Mouse (Mus musculus): ENCODE data around the gene Zfp940.

Zfp940 gene

DNA sequence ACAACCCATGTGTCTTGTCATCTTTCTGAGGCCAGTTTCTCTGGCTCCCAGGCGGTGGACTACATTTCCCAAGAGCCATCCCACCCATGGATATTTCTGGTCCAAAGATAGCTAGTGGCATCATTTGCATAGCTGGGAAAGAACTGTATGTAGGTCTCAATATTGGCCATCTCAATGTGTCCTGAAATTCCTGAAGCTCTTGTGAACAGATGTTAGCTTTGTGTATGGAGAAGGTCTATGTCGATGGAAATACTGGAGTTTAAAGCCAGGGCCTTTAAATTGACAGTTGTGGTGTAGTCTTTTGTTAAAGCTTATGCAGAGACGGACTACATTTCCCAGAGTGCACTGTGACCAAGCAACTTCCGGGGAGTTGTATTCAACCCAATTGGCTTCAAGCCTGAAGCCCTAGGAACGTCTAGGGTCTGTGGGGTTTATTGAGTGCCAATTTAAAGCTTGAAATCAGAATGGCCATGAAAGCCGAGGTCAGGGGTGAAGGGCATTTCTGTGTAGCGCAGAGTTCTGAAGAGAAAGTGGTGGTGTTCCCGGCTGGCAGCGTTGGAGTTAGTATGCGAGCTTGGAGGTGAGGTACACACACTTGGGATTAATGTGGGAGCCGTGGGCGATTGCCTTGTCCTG is 34.7 kb downstream of the Zfp940 start:
- H3K4me1 ChIP-seq (replicated peaks; ENCODE audit: low read depth, low read length) = peaks cover 24% of the 10 kb centered on the region
- H3K4me3 ChIP-seq (replicated peaks; ENCODE audit: low read length) = peak overlapping the region; percentile 82
- TF ChIP-seq CTCF (conservative IDR thresholded peaks at IDR 0.05; ENCODE audit: low read length) (no peak), POU5F1 (IDR thresholded peaks at IDR 0.05; ENCODE audit: borderline replicate concordance, low read length) (no peak), NANOG (IDR thresholded peaks at IDR 0.05; ENCODE audit: borderline replicate concordance, low read length) (no peak)
- peaks cover 15% of the 10 kb centered on the region for H3K36me3 ChIP-seq (ENCODE audit: insufficient read depth, low read length)
- no peaks in the 10 kb centered on the region for H3K27me3 ChIP-seq (ENCODE audit: insufficient read depth, low read length)
- peaks cover 15% of the 10 kb centered on the region for H3K9me3 ChIP-seq (ENCODE audit: low read length)

DNA sequence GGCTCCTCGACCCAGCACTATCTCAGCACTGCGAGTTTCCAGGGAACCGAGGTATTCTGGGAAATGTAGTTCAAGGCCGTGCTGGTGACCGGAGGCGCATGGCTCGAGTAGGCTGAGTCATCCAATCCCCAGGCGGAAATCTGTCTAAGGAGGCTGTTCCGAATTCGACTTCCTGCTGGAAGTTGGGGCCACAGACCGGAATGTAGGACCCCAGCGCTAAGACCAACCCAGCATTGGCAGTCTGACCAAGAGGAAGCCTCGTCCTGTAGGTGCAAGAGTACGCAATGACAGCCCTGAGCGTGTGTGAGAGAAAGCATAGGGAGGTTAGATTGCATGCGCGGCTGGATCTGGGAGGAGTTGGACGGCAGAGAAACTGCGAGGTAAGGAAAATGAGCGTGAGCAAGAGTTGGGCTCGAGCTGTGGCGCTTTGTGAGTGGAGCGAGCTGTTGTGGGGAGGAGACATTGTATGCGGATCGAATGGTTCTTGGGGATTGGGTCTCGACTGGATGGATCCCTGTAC is 37.5 kb downstream of the Zfp940 start, which contains the start of gene Zfp790:
Gene Zfp790 (plus strand): TSS at position 205 of the 520 bp plus-strand sequence.
- Histone ChIP-seq H3K4me1 (replicated peaks; ENCODE audit: low read depth, low read length) (peaks cover 24% of the 10 kb centered on the region), H3K4me3 (replicated peaks; ENCODE audit: low read length) (peak within 1 kb of the TSS; percentile 89), H3K9me3 (ENCODE audit: low read length) (peaks cover 29% of the 10 kb centered on the region), H3K27me3 (ENCODE audit: insufficient read depth, low read length) (no peaks in the 10 kb centered on the region), H3K36me3 (ENCODE audit: insufficient read depth, low read length) (peaks cover 4% of the 10 kb centered on the region; the same call in 1 of the 2 replicates)
- no peak for TF ChIP-seq CTCF (conservative IDR thresholded peaks at IDR 0.05; ENCODE audit: low read length)
- no peak for TF ChIP-seq NANOG (IDR thresholded peaks at IDR 0.05; ENCODE audit: borderline replicate concordance, low read length)
- no peak for TF ChIP-seq POU5F1 (IDR thresholded peaks at IDR 0.05; ENCODE audit: borderline replicate concordance, low read length)

DNA sequence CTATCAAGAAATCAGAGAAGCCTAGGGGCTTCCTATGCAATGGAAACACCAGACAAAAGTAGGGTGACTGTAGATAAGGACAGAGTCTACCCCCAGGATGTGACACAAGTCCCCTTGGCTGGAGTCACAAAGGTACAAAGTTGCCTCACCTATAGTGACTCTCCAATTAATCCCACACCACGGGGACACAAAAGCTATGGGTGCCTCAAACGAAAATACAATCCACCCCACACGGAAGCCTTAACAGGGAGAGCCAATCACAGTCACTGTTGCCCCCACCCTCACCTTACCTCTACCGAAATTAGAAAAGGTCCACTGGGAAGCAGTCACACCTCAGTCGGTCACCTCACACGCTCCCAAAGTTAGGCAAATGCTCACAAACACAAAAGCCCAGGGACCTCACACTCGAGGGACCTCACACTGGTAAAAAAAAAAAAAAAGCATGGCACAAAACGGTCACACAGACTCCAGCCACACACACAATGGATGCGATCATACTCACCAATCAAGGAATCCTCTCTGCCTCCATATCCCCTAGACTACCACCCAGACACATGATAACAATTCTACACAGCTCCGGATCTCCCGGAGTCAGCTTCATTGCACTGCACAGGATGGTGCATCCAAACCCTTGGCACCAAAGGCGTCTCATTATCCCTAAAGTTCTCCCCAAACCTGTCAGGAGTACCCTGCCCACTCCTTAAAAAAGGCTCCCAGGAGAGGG is 38.2 kb downstream of the Zfp940 start:
- Histone ChIP-seq H3K9me3 (ENCODE audit: low read length) (peaks cover 29% of the 10 kb centered on the region), H3K36me3 (ENCODE audit: insufficient read depth, low read length) (0 out of 2 replicates have a peak, but pooled peaks cover 4% of the 10 kb centered on the region), H3K4me1 (replicated peaks; ENCODE audit: low read depth, low read length) (peaks cover 24% of the 10 kb centered on the region), H3K27me3 (ENCODE audit: insufficient read depth, low read length) (no peaks in the 10 kb centered on the region), H3K4me3 (replicated peaks; ENCODE audit: low read length) (peak overlapping the region; percentile 89)
- TF ChIP-seq NANOG (IDR thresholded peaks at IDR 0.05; ENCODE audit: borderline replicate concordance, low read length) = no peak
- no peak for TF ChIP-seq CTCF (conservative IDR thresholded peaks at IDR 0.05; ENCODE audit: low read length)
- TF ChIP-seq POU5F1 (IDR thresholded peaks at IDR 0.05; ENCODE audit: borderline replicate concordance, low read length) = no peak

DNA sequence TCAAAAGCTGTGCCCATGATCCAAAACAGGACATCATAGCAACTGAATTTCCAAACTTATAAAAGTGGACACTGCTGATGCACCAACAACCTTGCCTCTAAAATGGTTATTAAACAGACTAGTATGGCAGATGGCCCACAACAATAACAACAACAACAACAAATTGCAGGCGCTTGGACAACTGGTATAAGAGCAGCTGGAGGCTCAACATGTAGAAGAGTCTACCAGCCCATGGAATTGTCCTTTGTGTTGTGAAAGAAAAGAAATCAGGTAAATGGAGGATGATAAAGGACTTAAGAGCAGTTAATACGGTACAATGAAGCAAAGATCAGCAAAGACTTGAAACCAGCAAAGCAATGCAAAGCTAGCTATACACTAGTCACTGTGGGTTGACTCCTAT is 39.1 kb downstream of the Zfp940 start:
- no peak overlapping the region for H3K4me3 ChIP-seq (replicated peaks; ENCODE audit: low read length)
- no peaks in the 10 kb centered on the region for H3K27me3 ChIP-seq (ENCODE audit: insufficient read depth, low read length)
- no peak for TF ChIP-seq POU5F1 (IDR thresholded peaks at IDR 0.05; ENCODE audit: borderline replicate concordance, low read length)
- no peak for TF ChIP-seq CTCF (conservative IDR thresholded peaks at IDR 0.05; ENCODE audit: low read length)
- TF ChIP-seq NANOG (IDR thresholded peaks at IDR 0.05; ENCODE audit: borderline replicate concordance, low read length) = no peak
- H3K4me1 ChIP-seq (replicated peaks; ENCODE audit: low read depth, low read length) = peaks cover 17% of the 10 kb centered on the region
- H3K9me3 ChIP-seq (ENCODE audit: low read length) = peaks cover 32% of the 10 kb centered on the region
- H3K36me3 ChIP-seq (ENCODE audit: insufficient read depth, low read length) = 0 out of 2 replicates have a peak, but pooled peaks cover 4% of the 10 kb centered on the region

DNA sequence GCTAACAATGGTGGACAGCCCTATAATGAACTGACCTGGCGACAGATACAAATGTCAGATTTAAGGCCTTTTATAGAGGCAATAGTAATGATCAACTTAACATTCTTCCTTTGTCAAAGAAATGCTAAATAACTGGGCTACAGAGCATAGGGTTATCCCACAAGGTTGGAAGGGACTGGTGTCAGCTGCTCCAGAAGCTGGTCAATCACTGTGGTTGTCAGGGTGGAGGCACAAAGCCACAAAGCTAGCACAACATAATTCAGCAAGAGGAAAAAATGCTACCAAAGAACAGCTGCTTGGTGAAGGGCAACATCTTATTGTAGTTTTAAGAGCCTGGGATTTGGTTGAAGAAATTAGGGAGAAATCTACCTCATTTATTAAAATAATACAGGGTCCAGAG is 41.2 kb downstream of the Zfp940 start:
- Histone ChIP-seq H3K9me3 (ENCODE audit: low read length) (peaks cover 40% of the 10 kb centered on the region), H3K27me3 (ENCODE audit: insufficient read depth, low read length) (no peaks in the 10 kb centered on the region)
- TF ChIP-seq CTCF (conservative IDR thresholded peaks at IDR 0.05; ENCODE audit: low read length) (no peak), POU5F1 (IDR thresholded peaks at IDR 0.05; ENCODE audit: borderline replicate concordance, low read length) (no peak), NANOG (IDR thresholded peaks at IDR 0.05; ENCODE audit: borderline replicate concordance, low read length) (no peak)

DNA sequence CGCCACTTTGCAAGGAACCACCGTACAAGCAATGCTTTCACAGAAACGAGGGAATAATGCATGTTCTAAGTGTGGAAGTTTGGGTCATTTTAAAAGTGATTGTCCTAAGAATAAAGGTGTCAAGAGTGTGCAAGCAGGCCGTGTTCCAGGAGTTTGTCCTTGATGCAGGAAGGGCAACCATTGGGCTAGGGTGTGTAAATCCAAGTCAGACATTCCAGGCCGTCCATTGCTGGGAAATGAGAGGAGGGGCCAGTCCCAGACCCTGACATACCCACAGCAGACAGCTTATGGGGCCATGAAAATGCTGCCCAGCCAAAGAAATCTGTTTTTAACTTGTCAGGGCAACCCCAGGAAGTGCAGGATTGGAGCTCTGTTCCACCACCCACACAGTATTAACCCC is 46.4 kb downstream of the Zfp940 start:
- Histone ChIP-seq H3K9me3 (ENCODE audit: low read length) (peaks cover 31% of the 10 kb centered on the region), H3K4me1 (replicated peaks; ENCODE audit: low read depth, low read length) (no peaks in the 10 kb centered on the region), H3K4me3 (replicated peaks; ENCODE audit: low read length) (no peak overlapping the region), H3K27me3 (ENCODE audit: insufficient read depth, low read length) (no peaks in the 10 kb centered on the region), H3K36me3 (ENCODE audit: insufficient read depth, low read length) (no peaks in the 10 kb centered on the region)
- TF ChIP-seq NANOG (IDR thresholded peaks at IDR 0.05; ENCODE audit: borderline replicate concordance, low read length) (no peak), POU5F1 (IDR thresholded peaks at IDR 0.05; ENCODE audit: borderline replicate concordance, low read length) (no peak), CTCF (conservative IDR thresholded peaks at IDR 0.05; ENCODE audit: low read length) (no peak)

More for the DNA sequence above, 41.2 kb downstream of the Zfp940 start:
- no peak overlapping the region for H3K4me3 ChIP-seq (replicated peaks; ENCODE audit: low read length)
- peaks cover 12% of the 10 kb centered on the region for H3K4me1 ChIP-seq (replicated peaks; ENCODE audit: low read depth, low read length)
- H3K36me3 ChIP-seq (ENCODE audit: insufficient read depth, low read length) = no peaks in the 10 kb centered on the region

DNA sequence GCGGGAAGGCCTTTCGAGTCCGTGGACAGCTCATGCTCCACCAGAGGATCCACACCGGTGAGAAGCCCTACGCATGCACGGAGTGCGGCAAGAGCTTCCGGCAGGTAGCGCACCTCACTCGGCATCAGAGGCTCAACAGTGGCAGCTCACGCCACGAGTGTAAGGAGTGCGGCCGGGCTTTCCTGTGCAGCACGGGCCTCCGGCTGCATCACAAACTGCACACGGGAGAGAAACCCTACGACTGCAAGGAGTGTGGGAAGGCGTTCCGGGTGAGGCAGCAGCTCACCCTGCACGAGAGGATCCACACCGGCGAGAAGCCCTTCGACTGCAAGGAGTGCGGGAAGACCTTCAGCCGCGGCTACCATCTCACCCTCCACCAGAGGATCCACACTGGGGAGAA is 60.6 kb downstream of the Zfp940 start:
- Histone ChIP-seq H3K9me3 (ENCODE audit: low read length) (peaks cover 28% of the 10 kb centered on the region), H3K27me3 (ENCODE audit: insufficient read depth, low read length) (peaks cover 18% of the 10 kb centered on the region), H3K36me3 (ENCODE audit: insufficient read depth, low read length) (peaks cover 17% of the 10 kb centered on the region), H3K4me1 (replicated peaks; ENCODE audit: low read depth, low read length) (peaks cover 15% of the 10 kb centered on the region; the same call in 1 of the 2 replicates), H3K4me3 (replicated peaks; ENCODE audit: low read length) (peak overlapping the region; percentile 72)
- no peak for TF ChIP-seq CTCF (conservative IDR thresholded peaks at IDR 0.05; ENCODE audit: low read length)
- TF ChIP-seq NANOG (IDR thresholded peaks at IDR 0.05; ENCODE audit: borderline replicate concordance, low read length) = no peak
- TF ChIP-seq POU5F1 (IDR thresholded peaks at IDR 0.05; ENCODE audit: borderline replicate concordance, low read length) = no peak

DNA sequence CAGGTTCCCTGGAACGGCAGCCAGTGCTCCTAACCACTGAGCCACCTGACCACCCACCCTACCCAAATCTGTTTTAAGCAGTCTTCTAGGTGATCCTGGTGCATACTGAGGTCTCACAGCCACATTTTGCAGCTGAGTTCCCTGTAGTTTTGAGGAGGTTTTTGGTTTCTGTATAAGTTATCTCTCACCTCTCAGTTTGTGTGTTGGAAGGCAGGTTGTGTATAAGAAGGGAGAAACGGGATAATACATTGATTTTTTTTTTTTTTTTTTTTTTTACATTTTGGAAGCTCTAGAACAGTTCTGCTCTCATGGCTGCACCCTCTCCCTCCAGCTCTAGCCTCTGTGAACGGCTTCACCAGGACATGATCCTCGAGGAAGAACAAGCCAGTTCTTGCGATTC is 67.6 kb downstream of the Zfp940 start:
- TF ChIP-seq POU5F1 (IDR thresholded peaks at IDR 0.05; ENCODE audit: borderline replicate concordance, low read length) (no peak), NANOG (IDR thresholded peaks at IDR 0.05; ENCODE audit: borderline replicate concordance, low read length) (no peak), CTCF (conservative IDR thresholded peaks at IDR 0.05; ENCODE audit: low read length) (no peak)
- Histone ChIP-seq H3K36me3 (ENCODE audit: insufficient read depth, low read length) (peaks cover 23% of the 10 kb centered on the region), H3K4me1 (replicated peaks; ENCODE audit: low read depth, low read length) (peaks cover 28% of the 10 kb centered on the region), H3K4me3 (replicated peaks; ENCODE audit: low read length) (peak overlapping the region; percentile 52), H3K27me3 (ENCODE audit: insufficient read depth, low read length) (no peaks in the 10 kb centered on the region), H3K9me3 (ENCODE audit: low read length) (peaks cover 8% of the 10 kb centered on the region; the same call in 1 of the 2 replicates)
